Mouse (Mus musculus) kidney, postnatal 14 days (tissue): ENCODE measurements around the gene Lsg1.

Experiments
- DNase-seq: peaks from one replicate; pipeline ENCODE4 v3.0.0; 2022; ENCODE audit warnings: mixed read lengths

Gene Lsg1

DNA sequence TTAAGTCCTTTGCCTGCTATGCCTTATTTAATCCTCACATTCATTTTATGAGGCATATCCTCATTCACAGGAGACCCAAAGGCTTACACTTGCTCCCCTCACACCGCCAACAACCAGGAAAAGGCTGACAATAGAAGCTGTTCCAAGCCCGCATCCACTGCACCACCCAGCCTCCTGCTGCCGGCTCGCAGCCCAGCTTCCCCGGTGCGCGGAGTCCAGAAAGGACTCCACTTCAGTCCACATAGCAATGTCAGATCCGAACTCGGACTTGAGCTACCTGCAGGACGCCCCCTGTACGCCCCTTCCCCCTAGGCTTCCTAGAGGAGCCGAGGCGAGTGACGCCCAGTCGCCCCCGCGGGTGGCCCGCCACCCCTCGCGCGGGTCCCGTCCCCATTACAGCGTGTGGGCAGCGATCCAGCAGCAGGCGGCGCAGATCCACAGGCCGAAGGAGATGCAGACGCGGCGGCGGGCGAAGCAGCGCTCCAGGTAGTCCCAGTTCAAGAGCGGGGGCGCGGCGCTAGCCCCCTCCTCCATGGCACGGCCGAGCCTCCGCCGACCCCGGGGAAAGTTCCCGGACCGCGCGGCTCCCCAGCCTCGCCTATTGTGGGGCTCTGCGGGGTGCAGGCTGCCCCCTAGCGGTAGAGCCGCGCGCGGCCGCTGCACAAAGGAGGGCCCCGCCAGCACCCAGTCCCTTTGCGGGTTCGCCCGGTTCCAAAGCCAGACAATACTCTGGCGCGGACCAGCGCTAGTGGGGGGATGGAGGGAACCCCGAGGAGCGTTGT lies 37.2 kb downstream of the Lsg1 start:
- DNase-seq, result peak; percentile 87

DNA sequence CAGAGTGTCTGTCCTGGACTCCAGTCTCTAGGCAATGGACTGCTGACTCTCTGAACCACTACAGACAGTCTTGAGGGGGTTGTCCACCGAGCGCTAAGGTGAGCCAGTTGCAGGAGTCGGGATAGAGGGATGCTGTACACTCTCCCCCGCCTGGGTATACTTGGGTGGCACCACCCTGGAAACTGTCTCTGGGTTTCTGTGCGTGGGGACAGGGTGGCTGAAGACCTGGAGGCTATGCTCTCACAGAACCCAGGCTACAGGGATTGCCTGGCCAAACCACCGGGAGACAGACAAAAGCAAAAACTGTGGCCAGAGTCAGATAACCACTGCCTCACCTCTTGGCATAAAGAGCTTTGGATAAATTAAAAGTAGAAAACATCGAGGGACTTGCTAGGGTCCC lies 37.9 kb downstream of the Lsg1 start:
- no peak for DNase-seq

DNA sequence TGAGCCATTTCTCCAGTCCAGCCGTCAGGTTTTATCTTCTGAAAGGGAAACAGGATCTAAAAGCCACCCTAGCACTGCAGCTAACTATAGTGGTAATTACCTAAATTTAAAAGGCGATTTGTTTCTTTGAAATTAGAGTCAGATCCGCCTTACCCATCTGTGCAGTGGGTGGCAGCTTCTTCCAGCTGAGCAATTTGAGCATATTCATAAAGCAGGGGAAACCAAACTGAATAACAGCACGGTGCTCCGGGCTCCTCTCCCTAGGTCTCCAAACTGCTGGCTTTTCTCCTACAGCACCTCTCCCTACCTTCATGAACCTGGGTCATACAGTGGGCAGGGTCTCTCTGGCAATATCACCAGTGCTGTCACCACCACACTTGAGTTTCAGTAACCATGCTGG lies 39.1 kb downstream of the Lsg1 start:
- DNase-seq, result no peak

DNA sequence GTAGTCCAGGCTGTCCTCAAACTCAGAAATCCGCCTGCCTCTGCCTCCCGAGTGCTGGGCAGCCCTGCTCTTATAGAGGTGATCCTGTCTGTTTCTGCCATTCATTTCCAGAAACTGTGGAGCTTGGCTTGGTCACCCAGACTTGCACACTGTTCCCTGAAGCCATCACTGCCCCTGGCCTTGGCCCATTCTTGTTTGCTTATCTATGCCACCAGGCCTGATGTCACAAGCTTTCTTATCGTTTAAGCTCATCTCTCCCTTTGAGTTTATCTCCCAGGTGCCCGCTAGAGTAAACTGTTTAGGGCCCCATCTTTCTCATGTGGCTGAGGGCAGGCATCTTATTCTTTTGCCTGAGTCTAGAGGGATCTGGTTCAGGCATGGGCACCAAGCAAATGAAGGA lies 42.7 kb downstream of the Lsg1 start:
- DNase-seq, result no peak

- DNase-seq, result no peak
Observed at GRCm38 (mm10) chr16:30543386-30543785, 44.0 kb downstream of the Lsg1 start.

- no peak for DNase-seq
Observed at GRCm38 (mm10) chr16:30542826-30543225, 44.6 kb downstream of the Lsg1 start.

DNA sequence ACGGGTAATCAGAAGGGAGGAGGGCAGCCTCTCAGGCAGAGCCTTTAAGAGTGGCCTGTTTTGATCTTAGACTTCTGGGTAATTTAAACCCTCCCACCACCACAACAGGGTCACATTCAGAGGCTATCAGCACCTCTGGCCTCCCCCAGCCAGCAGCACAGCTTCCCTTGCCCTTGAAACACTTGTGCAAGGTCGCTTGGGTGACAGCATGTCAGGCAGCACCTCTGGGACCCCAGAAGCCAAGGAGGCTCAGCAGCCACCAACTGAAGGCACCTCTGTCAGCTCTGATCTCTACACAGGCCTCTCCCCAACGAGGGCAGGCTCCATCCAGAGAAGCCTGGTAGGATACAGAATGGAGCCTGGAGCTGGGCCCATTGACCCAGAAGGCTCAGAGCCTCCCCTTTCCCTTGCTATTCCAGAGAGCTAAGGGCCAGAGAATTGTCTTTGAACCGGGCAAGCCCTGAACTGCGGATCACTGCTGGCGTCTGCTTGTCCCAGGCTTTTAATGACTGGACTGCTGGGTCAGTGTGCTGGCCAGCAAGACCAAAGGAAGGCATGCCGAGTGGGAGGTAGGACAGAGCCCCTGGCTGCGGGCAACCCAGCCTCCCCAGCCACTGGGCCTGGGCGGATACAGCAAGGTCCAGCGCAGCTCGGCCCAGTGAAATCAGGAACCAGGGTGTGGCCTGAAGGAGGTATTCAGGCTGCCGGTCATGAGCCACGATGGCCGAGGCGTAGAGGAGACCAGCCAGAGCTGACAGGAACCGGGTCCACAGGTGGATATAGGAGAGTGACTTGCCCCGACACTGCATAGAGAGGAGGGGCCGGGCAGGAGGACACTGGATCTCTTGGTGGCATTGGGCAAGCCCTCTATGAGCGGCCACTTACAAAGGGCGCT lies 47.0 kb downstream of the Lsg1 start:
- DNase-seq, result peak; percentile 33

DNA sequence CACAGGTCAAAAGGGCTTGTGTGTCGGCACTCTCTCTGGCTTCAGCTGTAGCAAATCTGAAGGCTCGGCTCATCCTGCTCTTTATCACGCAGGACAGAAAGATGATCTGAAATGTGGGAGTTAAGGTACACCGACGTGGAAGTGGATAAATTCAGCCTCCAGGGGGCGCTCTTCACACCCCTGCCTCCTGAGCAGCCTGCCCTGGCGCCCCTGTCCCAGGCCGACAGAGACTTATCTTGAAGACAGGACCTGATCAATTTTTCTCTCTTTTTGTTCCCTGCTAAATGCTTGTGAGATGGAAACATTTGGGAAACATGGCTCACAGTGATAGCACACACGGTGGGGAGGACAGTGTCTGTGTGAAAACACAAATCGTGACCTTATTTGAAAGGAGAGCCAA lies 48.0 kb downstream of the Lsg1 start:
- DNase-seq, result peak; percentile 57

DNA sequence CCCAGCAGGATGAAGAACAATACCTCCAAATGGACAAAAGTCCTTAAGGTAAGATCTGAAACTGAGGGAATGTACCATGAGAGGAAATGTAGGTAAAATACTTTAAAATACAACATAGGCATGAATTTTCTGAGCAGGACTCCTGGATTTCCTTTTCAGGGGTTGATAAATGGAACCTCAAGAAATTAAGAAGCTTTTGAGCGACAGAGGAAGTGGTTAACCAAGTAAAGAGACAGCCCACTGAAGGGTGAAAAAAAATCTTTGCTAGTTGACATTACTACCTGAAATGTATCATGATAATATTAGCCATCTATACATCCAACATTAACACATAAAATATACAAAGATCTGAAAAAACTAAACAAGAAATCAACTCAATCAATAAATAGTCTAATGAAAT lies 52.3 kb downstream of the Lsg1 start:
- no peak for DNase-seq

GRCm38 (mm10) chr16:30533592-30533991 lies 53.8 kb downstream of the Lsg1 start:
- DNase-seq, result no peak

- DNase-seq, result no peak
Observed at GRCm38 (mm10) chr16:30532929-30533328, 54.5 kb downstream of the Lsg1 start.

GRCm38 (mm10) chr16:30531761-30532406 lies 55.5 kb downstream of the Lsg1 start:
- DNase-seq, result peak; percentile 61

DNA sequence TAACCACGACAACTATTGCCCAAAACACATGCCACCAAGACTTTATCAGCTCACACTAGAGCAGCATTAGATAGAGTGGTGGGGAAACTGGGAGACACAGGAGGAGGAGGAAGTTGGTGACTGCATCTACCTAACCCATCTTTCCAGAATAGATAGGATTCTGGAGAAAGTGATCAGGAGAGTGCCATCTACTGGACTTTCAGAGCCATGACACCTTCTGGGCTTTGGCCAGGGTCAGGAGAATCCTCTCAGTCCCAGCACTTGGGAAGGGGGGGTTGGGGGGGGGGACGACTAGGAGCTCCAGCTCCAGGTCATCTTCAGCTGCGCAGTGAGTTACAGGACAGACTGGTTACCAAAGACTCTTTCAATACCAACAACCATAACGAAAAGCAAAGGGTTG lies 56.6 kb downstream of the Lsg1 start:
- DNase-seq, result no peak

GRCm38 (mm10) chr16:30528386-30528785 lies 59.0 kb downstream of the Lsg1 start:
- no peak for DNase-seq

DNA sequence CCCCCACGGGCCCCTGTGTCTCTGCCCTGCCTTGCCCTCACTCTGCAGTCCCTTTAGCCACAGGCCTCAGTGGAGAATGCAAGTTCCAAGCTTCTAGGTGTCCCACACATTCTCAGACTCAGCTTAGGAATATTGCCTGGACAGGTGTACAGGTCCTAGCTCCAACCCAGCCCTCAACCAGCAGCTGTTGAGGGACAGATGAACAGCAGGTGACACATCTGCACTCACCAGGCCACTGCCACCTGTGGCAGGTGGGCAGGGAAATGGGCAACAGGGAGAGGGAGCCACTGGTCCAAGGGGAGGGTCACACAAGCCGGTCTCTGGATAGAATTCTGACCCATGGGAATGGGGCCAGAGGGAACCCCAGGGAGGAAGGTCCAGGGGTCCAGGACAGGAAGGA lies 59.5 kb downstream of the Lsg1 start:
- no peak for DNase-seq

GRCm38 (mm10) chr16:30525756-30526155 lies 61.6 kb downstream of the Lsg1 start:
- no peak for DNase-seq

GRCm38 (mm10) chr16:30524481-30524880 lies 62.9 kb downstream of the Lsg1 start:
- DNase-seq, result no peak

GRCm38 (mm10) chr16:30522253-30522940 lies 65.0 kb downstream of the Lsg1 start:
- no peak for DNase-seq

- DNase-seq, result no peak
Observed at GRCm38 (mm10) chr16:30521147-30521546, 66.2 kb downstream of the Lsg1 start.

DNA sequence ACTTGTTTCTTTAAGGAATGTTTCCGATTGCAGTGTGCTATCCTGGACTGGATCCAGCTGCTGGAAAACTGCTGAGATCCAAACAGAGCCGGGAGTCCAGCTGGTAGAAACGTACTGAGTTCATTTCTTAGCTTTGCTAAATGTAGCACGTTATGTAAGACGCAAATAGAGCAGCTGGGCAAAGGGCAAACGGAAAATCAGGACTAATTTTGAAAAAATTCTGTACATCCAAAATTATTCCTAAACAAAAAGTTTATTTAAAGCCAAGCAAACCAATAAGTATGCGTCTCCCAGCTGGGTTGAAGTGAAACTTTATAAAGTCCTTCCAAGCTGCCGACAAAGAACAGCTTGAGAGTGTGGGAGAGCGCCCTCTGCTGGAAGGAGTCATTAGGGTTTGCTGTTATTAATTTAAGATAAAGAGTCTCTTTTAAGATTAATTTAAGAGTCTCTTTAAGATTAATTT lies 67.0 kb downstream of the Lsg1 start:
- peak; percentile 84 for DNase-seq

GRCm38 (mm10) chr16:30518635-30519034 lies 68.8 kb downstream of the Lsg1 start:
- DNase-seq, result no peak

- DNase-seq, result no peak
Observed at GRCm38 (mm10) chr16:30517666-30518283, 69.6 kb downstream of the Lsg1 start.
